Mouse (Mus musculus): ENCODE results near the gene Asic2.

DNA sequence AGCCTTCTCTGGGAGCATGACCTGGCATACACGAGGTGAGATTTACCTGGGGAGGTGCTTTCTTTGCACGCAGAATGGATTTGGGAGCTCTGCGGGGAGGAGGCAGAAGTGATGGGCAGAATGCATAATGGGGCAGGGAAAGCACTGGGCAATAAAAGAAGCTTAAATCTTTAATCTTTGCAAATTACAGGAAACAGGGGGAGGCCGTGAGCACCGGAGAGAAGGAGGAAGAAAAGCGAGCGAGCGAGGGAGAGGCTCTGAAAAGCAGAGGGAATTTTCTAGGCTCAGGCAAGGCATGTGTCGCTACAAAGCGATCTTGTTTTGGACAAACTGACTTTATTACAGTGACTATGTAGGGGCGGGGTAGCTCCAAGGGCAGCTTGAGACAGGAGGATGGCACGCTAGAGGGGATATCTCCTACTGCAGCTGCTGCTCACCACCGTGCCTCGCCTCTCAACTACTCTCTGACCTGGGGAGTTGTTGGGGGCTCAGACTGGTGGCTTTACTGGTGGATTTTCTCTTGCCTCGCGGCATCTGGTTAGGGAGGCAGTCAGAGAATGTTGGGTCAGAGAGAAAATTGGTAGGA, 1010.1 kb downstream of the Asic2 start:
- TF ChIP-seq CTCF (IDR thresholded peaks at IDR 0.05; ENCODE audit: low read depth, low read length), result no peak
- TF ChIP-seq POLR2A (IDR thresholded peaks at IDR 0.05; ENCODE audit: extremely low read depth, insufficient read depth, low read length), result no peak

Measured in liver, adult 2 months (tissue).